Mouse (Mus musculus): ENCODE measurements around the gene 4933430I17Rik. TPM values are rescaled to one million over a fixed set of nuclear protein-coding genes. Genes with fewer than 3 reads are reported as not detected.

4933430I17Rik gene
- polyA plus RNA-seq, 1 experiment from 2014 or later: 0.15 TPM

DNA sequence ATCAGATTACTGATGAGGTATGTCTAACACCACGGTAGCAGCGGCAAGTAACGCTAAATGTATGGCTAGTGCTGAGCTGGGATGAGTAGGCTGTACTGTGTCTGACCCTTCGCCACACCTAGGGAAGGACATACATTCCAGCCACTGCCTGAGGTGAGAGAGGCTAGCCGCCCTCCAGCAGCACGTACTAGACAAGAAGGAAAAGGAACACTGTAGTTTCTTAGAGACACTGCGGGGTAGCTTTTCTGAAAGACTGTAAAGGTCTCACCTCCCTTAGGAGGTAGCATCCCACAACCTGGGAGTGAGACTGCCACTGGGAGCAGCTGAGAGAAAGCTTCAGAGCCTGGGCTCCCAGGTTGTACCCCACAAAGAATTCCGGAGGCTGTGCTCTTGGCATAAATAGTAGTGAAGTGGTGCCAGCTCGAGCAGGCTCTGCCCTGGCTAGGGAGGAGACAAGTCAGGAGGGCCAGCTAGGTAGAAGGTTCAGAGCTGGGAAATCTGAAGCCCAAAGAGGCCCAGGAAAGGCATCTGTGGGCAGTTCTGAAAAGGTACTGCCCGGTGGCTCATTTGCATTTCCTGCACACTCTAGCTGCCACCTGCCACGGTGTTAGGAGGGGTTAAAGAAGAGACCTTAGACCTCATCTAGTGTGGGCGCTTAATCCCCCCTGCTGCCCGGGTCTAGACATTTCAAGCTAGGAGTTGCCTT, 6.6 kb upstream of the 4933430I17Rik start:
- no peaks in the 10 kb centered on the region for H3K27me3 ChIP-seq
- peak overlapping the region; percentile 99 for H3K27ac ChIP-seq (replicated peaks)
- peak overlapping the region; percentile 79 for H3K4me3 ChIP-seq (replicated peaks)
- peaks cover 40% of the 10 kb centered on the region for H3K36me3 ChIP-seq (replicated peaks)
- peaks cover 73% of the 10 kb centered on the region for H3K4me1 ChIP-seq (replicated peaks)
- no peaks in the 10 kb centered on the region for H3K9me3 ChIP-seq (replicated peaks)
- H3K4me2 ChIP-seq: peak overlapping the region; percentile 90
- peak overlapping the region; percentile 91 for H3K9ac ChIP-seq
- WGBS (ENCODE audit: insufficient replicate concordance): 32% methylated on average over 13 of the region's 13 CpGs
- no peak for ATAC-seq (ENCODE audit: insufficient read depth)

DNA sequence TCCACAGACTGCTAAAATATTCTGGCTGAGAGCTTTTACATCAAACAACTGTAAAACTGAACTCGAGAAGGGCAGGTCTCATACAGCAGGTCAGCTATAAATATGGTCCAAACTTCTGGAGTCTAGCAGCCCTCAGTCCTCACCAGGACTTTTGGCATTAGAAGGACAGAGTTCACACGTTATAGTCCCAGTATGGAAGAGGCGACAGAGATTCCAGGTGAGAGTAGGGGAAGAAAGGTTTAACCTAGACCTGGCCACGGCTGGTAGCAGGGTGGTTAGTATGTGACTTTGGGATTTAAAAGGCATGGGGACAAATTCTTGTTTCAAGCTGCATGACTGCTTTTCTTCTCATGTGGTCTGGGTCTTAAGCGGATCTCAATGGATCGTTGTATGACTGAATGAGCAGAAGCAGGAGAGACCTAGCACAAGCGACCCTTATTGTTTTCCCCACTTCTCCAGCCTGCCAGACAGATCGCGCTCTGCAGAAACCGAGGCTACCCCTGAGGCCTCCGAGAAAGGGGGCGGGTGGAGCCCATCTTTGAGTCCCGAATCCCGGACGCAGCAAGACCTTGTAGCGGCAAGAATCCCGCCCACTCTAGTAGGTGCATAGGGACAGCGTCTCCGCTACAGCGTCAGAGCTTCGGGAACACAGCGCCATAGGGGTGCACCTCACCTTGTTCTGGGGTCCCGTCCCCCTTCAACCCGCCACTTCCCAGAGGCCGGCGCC, 5.9 kb upstream of the 4933430I17Rik start:
- Histone ChIP-seq H3K27ac (replicated peaks) (peak overlapping the region; percentile 99), H3K36me3 (replicated peaks) (peaks cover 37% of the 10 kb centered on the region), H3K9ac (peak overlapping the region; percentile 91), H3K4me2 (peak overlapping the region; percentile 90), H3K4me3 (replicated peaks) (peak overlapping the region; percentile 79), H3K27me3 (no peaks in the 10 kb centered on the region), H3K4me1 (replicated peaks) (peaks cover 73% of the 10 kb centered on the region), H3K9me3 (replicated peaks) (no peaks in the 10 kb centered on the region)
- 2% methylated on average over 26 of the region's 26 CpGs for WGBS (ENCODE audit: insufficient replicate concordance)
- ATAC-seq (ENCODE audit: insufficient read depth): peak; percentile 6

DNA sequence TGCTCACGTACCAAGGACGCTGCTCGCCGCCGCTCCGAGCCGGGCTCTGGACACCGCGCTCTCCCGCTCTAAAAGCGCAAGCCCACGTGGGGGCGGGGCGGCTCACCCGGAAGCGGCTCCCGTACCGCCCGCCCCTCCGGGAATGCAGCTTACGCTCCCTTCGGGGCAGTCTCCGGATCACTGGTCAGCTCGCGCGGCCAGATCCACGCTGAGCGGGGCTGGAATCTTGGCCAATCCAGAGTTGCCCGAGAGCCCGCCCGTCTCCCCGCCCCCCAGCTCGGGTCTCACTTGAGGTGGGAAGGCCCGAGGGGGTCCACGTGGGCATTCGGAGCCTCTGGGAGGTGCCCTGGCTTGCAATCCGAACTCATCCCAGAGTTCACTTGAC, 5.3 kb upstream of the 4933430I17Rik start, which contains the start of gene Alad:
TSS of gene Alad (minus strand) at position 70 of the 385 bp plus-strand sequence.
- no peaks in the 10 kb centered on the region for H3K27me3 ChIP-seq
- ATAC-seq (ENCODE audit: insufficient read depth): peak; percentile 48
- peaks cover 33% of the 10 kb centered on the region for H3K36me3 ChIP-seq (replicated peaks)
- peak within 1 kb of the TSS; percentile 91 for H3K9ac ChIP-seq
- peaks cover 74% of the 10 kb centered on the region for H3K4me1 ChIP-seq (replicated peaks)
- peak within 1 kb of the TSS; percentile 79 for H3K4me3 ChIP-seq (replicated peaks)
- peak within 1 kb of the TSS; percentile 90 for H3K4me2 ChIP-seq
- H3K9me3 ChIP-seq (replicated peaks): no peaks in the 10 kb centered on the region
- peak within 1 kb of the TSS; percentile 99 for H3K27ac ChIP-seq (replicated peaks)
- WGBS (ENCODE audit: insufficient replicate concordance): under 1% methylated on average over 37 of the region's 37 CpGs

DNA sequence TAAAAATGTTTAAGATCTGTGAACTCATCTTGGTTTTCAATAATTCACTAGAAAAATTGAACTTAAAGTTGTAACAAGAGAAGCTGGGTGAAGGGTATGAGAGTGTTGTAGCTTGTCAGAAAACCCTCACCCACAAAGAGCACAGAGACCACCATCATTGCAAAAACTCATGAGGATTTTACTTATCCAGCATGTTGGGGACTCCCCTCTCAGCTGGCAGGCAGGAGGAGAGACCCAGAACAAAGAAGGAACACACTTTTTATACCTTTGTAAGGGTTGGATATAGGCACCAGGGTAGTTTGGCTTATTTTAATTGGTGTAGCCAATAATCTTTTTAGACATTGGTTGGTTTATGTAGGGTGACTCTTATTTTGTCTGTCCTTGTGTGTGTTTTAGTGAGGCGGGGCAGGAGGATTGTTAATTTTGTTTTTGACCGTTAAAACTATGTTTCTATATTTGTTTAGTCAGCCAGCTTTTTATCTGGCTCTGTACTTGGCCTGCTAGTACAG, 4.2 kb upstream of the 4933430I17Rik start:
- Histone ChIP-seq H3K36me3 (replicated peaks) (peaks cover 26% of the 10 kb centered on the region), H3K27me3 (no peaks in the 10 kb centered on the region), H3K4me1 (replicated peaks) (peaks cover 73% of the 10 kb centered on the region), H3K9ac (no peak overlapping the region), H3K4me2 (peak overlapping the region; percentile 90), H3K27ac (replicated peaks) (peak overlapping the region; percentile 99), H3K4me3 (replicated peaks) (peak overlapping the region; percentile 79), H3K9me3 (replicated peaks) (no peaks in the 10 kb centered on the region)
- ATAC-seq (ENCODE audit: insufficient read depth): no peak
- WGBS (ENCODE audit: insufficient replicate concordance): 53% methylated on average over 2 of the region's 2 CpGs

DNA sequence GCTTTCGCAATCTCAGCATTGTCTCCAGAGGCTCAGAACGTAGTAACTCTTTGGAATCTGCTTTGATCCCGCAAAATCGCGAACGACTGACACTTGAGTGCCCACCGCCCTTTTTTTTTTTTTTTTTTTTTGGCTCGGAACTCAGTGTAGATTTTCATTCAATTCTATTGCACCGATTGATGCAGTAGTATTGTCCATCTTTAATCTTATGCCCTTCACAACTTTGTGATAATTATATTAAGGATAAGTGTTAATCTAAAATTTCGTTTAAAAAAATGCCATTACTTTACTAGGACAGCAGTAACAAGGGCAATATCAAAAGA, 281 bp downstream of the 4933430I17Rik start:
- Histone ChIP-seq H3K27me3 (no peaks in the 10 kb centered on the region), H3K36me3 (replicated peaks) (peaks cover 26% of the 10 kb centered on the region), H3K9ac (no peak overlapping the region), H3K27ac (replicated peaks) (no peak overlapping the region), H3K4me3 (replicated peaks) (peak overlapping the region; percentile 76), H3K4me1 (replicated peaks) (peaks cover 40% of the 10 kb centered on the region), H3K9me3 (replicated peaks) (no peaks in the 10 kb centered on the region), H3K4me2 (peak overlapping the region; percentile 88)
- WGBS (ENCODE audit: insufficient replicate concordance): 1% methylated on average over 10 of the region's 10 CpGs
- no peak for ATAC-seq (ENCODE audit: insufficient read depth)

DNA sequence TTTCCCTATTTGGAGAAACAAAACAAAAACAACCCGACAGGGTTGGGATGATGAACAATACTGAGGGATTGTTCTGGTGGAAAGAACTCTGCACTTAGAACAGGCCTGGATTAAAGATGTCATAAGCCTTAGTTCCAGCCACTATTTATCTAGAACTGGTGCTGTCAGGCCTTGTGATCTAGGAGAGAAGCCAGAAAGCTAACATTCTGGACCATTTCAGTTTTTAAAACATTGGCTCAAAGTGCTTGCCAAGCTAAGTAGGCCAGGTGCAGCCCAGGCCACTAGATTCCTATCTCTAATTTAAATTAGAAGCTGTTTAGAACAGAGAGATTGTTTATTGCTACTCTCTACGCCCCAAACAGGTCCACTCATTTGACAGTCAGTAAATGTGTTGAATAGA, 1.1 kb downstream of the 4933430I17Rik start:
- H3K27ac ChIP-seq (replicated peaks): no peak overlapping the region
- 46% methylated on average over 2 of the region's 2 CpGs for WGBS (ENCODE audit: insufficient replicate concordance)
- H3K4me2 ChIP-seq: no peak overlapping the region
- peaks cover 26% of the 10 kb centered on the region for H3K36me3 ChIP-seq (replicated peaks)
- no peak overlapping the region for H3K9ac ChIP-seq
- H3K4me1 ChIP-seq (replicated peaks): peaks cover 37% of the 10 kb centered on the region
- H3K27me3 ChIP-seq: 0 out of 2 replicates have a peak, but pooled peaks cover 5% of the 10 kb centered on the region
- no peaks in the 10 kb centered on the region for H3K9me3 ChIP-seq (replicated peaks)
- H3K4me3 ChIP-seq (replicated peaks): no peak overlapping the region
- ATAC-seq (ENCODE audit: insufficient read depth): no peak

DNA sequence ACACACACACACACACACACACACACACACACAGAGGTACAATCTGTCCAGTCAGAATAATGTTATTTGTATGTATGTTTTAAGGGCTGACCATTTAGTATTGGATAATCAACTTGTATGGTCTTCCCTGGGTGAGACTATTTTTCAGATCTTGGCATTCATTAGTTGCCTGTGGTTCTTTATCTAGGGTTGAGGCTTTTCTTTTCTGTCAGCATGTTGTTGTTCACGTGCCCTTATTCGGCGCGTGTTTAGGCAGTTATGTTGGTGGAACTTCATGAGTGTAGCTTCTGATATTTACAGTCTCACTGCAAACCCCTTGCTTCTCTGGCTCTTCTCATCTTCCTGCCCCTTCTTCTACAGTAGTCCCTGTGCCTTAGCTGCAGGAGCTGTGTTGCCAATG, 2.5 kb downstream of the 4933430I17Rik start:
- H3K9ac ChIP-seq: no peak overlapping the region
- no peaks in the 10 kb centered on the region for H3K9me3 ChIP-seq (replicated peaks)
- ATAC-seq (ENCODE audit: insufficient read depth): no peak
- H3K4me3 ChIP-seq (replicated peaks): no peak overlapping the region
- H3K4me2 ChIP-seq: no peak overlapping the region
- whole genome bisulfite sequencing (ENCODE audit: insufficient replicate concordance): 23% methylated on average over 4 of the region's 4 CpGs
- H3K4me1 ChIP-seq (replicated peaks): peaks cover 29% of the 10 kb centered on the region
- no peak overlapping the region for H3K27ac ChIP-seq (replicated peaks)
- 0 out of 2 replicates have a peak, but pooled peaks cover 5% of the 10 kb centered on the region for H3K27me3 ChIP-seq
- peaks cover 13% of the 10 kb centered on the region for H3K36me3 ChIP-seq (replicated peaks)

DNA sequence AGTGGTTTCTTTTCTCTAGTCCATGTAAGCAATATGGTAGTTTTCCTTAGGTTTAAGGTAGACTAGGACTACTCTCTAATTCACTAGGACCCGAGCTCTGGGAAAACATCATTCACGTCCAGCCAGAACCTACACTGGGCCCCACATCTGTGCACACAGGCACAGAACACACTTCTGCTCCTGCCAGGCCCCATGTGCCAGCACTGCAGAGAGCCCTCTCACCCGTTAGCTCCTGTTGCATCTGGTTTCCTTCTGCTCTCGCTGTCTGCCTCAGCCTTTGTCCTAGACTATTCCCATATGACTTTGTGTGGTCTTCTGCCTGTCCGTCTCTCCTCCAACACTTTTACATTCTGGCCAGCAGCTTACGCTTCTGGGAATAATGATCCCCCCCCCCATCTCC, 8.6 kb downstream of the 4933430I17Rik start:
- Histone ChIP-seq H3K4me3 (replicated peaks) (no peak overlapping the region), H3K9me3 (replicated peaks) (no peaks in the 10 kb centered on the region), H3K4me1 (replicated peaks) (peaks cover 5% of the 10 kb centered on the region), H3K27me3 (0 out of 2 replicates have a peak, but pooled peaks cover 5% of the 10 kb centered on the region), H3K36me3 (replicated peaks) (no peaks in the 10 kb centered on the region), H3K9ac (no peak overlapping the region), H3K27ac (replicated peaks) (no peak overlapping the region), H3K4me2 (no peak overlapping the region)
- 63% methylated on average over 6 of the region's 6 CpGs for WGBS (ENCODE audit: insufficient replicate concordance)
- no peak for ATAC-seq (ENCODE audit: insufficient read depth)

DNA sequence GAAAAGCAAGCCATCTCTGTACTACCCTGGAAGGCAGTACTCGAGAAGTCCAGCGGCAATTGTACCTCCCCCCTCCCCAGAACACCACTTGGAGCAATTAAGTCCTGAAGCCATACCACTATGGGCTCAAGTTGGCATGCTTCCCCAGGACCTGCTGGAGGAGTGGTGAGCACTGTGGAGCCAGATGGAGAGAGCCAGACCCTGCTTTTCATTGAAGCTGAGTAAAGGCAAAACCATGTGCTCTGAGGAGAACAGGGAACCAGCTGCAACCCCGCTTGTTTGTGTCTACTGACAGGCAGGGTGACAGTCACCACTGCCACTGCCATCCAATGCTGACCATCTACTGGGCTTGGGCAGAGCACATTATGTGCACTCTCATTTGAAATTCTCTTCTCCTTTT, 16.6 kb downstream of the 4933430I17Rik start:
- no peak overlapping the region for H3K27ac ChIP-seq (replicated peaks)
- WGBS (ENCODE audit: insufficient replicate concordance): 74% methylated on average over 3 of the region's 3 CpGs

DNA sequence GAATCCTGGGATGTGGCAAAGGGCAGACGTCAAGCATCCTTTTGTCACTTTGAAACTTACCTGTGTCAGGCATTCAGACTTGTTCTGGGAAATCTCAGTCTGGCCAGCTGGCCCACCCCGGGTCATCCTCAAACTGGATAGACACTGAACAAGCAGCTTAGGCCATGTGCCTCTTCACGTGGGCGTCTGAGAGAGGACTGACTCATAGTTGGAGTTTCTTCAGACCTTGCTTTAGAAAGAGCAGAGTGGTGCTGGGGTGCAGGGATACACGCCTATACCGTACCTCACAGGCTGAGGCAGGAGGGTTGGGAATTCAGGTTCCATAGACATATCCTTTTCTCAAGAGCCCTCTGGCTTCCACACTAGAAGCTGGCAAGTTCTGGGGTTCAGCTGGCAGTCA, 18.6 kb downstream of the 4933430I17Rik start:
- no peaks in the 10 kb centered on the region for H3K4me1 ChIP-seq (replicated peaks)
- H3K27ac ChIP-seq (replicated peaks): no peak overlapping the region
- H3K27me3 ChIP-seq: no peaks in the 10 kb centered on the region
- no peaks in the 10 kb centered on the region for H3K36me3 ChIP-seq (replicated peaks)
- H3K4me2 ChIP-seq: no peak overlapping the region
- ATAC-seq (ENCODE audit: insufficient read depth): no peak
- H3K9me3 ChIP-seq (replicated peaks): no peaks in the 10 kb centered on the region
- no peak overlapping the region for H3K9ac ChIP-seq
- H3K4me3 ChIP-seq (replicated peaks): no peak overlapping the region
- 64% methylated on average over 6 of the region's 6 CpGs for WGBS (ENCODE audit: insufficient replicate concordance)

More for the DNA sequence above, 16.6 kb downstream of the 4933430I17Rik start:
- H3K9ac ChIP-seq: no peak overlapping the region
- ATAC-seq (ENCODE audit: insufficient read depth): no peak
- no peaks in the 10 kb centered on the region for H3K36me3 ChIP-seq (replicated peaks)
- H3K4me2 ChIP-seq: no peak overlapping the region
- H3K4me3 ChIP-seq (replicated peaks): no peak overlapping the region
- H3K4me1 ChIP-seq (replicated peaks): no peaks in the 10 kb centered on the region
- no peaks in the 10 kb centered on the region for H3K9me3 ChIP-seq (replicated peaks)
- no peaks in the 10 kb centered on the region for H3K27me3 ChIP-seq

DNA sequence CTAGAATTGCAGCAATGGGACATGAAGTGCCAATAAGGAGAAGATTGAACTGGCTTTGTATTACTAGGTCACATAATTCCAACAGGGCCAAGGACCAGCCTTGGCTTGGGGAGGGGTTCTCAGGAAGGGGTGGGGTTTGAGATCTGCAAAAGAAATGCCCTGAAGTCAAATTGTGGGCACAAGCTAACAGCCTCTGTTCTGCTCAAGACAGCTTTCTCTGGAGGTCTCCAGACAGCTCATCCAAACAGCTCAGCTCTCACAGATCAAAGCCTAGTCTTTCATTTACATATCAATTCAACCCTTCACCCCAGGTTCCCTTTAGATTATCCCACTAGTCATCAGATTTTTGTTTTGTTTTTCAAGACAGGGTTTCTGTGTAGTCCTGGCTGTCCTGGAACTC, 19.6 kb downstream of the 4933430I17Rik start:
- Histone ChIP-seq H3K4me1 (replicated peaks) (no peaks in the 10 kb centered on the region), H3K27ac (replicated peaks) (no peak overlapping the region), H3K9me3 (replicated peaks) (no peaks in the 10 kb centered on the region), H3K4me3 (replicated peaks) (no peak overlapping the region), H3K9ac (no peak overlapping the region), H3K36me3 (replicated peaks) (no peaks in the 10 kb centered on the region), H3K4me2 (no peak overlapping the region), H3K27me3 (no peaks in the 10 kb centered on the region)
- no peak for ATAC-seq (ENCODE audit: insufficient read depth)
